Mouse (Mus musculus): ENCODE results near the gene Uso1.

Gene Uso1

DNA sequence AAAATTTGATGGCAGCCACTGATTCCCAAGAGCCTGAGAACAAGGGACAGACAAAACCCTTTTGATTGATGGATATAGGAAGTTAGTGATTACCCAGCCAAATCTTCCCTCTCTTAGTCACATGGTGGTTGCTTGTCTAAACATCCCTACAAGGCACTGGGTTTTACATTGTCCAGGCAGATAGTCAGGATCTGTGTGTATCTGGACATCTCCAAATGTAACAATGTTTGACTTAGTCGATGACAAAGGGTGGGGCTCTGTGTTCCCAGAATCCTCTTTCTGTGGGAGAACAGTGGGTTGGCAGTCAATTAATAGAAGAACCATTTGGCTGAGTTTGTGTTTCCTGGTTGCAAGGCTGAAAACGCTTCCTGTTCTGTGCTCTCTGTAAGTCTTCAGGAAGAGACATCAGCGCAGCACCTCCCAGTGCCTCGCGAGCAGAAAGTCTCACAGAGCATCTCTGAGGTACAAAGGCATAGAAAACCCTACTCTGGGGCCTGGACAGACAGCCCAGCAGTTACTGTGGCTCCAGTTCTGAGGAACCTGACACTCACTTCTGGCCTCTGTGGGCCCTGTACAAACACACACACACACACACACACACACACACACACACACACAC is 97.3 kb downstream of the Uso1 start:
- in situ Hi-C loops (cut with MboI, MseI), result no loop called here

DNA sequence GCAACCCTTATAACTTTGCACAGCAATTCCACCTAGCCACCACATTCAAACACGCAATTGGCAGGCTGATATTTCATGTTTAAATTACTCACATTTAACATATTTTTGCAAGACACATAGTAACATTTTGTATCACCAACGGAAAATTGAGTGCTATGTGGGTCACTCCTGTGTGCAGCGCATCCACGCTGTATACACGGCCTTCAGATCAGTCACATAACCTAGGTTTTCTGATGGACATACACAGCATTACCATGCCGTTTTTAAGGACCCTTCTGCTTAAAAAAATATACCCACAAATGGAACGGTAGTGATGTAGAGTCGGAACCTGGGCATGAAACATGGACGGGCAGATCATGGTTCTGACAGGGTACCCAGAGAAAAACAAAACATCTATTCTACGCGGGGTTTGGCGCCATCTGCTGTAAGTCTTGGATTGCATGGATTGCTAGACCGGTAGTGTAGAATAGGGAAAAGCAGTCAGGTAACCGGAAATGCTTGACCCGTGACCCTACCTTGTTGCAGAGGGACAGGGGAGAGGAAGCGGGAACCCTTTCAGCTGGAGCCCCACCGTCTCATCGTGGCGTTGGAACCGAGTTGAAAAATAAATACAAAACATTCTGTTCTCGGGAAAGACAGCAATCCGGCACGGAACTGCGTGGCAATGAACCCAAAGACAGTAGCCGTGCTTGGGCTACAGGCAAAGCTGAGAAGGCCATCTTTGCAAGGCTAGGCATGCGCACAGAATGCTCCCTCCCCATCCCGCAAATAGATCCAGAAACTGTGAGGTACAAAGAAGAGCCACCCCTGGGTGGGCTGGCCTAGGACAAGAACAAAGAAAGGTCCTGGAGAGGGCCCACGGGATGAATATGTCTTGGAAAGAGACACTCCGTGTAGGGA is 101.8 kb downstream of the Uso1 start:
- in situ Hi-C loops (cut with MboI, MseI), result loop anchor here (10.0 kb wide), 1 partner anchor 535 kb away; no protein-coding TSS in a partner anchor

DNA sequence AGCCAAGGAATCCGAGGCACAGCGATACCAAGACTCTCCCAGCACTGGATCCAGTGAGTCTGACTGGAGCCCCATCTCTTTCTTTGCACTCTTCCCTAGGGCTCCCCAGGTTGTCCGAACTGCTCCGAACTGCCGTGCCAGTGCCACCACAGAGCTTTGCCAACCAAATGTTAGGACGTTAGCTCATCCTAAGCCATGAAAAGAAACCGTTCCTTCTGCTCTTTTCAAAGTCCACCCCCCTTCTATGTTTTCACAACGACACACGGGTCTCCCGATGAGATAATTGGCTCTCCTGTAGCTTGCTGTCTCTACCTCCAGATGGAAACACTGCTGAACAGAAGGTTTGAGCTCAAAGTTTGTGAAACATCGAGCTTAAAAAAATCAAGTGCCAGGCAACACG is 103.0 kb downstream of the Uso1 start:
- in situ Hi-C loops (cut with MboI, MseI), result loop anchor here (10.0 kb wide), 1 partner anchor 536 kb away; no protein-coding TSS in a partner anchor

DNA sequence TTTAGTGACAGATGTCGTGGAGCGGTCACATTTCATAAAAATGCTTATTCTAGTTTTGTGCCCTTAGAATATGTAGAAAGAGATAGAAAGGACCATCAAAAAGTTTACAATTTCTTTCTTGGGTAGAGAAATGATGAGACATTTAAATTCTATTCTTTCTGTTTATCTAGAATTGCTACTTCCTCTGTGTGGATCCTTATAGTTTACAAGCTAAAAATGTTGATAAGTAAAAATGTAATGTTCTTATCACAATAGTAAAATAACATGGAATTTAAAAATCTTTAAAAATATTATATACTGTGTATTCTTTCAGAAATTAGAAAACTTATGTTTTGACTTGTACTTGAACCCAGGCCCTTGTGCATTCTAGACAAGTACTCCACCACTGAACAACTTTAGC is 107.2 kb downstream of the Uso1 start:
- in situ Hi-C loops (cut with MboI, MseI), result loop anchor here (10.0 kb wide), 1 partner anchor 540 kb away; no protein-coding TSS in a partner anchor

DNA sequence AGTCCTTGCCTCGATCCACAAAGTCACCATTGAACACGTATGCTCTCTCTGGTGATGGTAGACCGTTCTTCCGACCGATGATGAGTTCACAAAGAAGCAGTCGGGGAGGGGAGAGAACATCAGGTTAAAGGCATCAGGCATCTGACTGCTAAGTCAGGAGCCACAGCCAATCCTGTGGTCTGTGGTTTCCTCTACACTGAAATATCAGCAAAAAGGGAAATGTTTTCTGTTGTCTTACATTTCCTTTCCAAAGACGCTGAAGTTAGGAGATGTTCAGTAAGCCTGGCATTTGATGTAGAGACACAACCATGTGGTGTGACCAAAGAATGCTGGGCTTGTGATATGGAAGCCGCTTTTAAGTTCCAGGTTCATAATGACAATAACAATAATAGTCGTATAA is 107.7 kb downstream of the Uso1 start:
- in situ Hi-C loops (cut with MboI, MseI), result loop anchor here (10.0 kb wide), 1 partner anchor 541 kb away; no protein-coding TSS in a partner anchor

DNA sequence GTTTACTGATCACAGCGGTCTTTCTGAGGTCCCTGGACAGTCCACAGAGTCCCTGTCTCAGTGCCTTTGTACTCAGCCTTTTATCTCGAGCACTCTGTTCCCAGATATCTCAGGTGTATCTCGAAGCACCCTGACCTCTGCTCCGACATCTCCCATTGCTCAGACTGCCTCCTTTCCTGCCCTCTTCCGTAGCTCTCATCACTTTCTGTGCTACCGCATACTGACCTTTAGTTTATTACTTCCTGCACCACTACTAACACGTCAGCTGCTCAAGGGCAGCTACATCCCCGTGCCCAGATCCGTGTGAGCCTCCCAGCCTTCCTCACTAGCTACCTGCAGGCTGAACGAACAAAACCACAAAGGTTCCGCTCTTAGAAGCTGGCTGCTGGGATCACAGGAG is 110.9 kb downstream of the Uso1 start:
- in situ Hi-C loops (cut with MboI, MseI), result loop anchor here (10.0 kb wide), 1 partner anchor 544 kb away; no protein-coding TSS in a partner anchor

DNA sequence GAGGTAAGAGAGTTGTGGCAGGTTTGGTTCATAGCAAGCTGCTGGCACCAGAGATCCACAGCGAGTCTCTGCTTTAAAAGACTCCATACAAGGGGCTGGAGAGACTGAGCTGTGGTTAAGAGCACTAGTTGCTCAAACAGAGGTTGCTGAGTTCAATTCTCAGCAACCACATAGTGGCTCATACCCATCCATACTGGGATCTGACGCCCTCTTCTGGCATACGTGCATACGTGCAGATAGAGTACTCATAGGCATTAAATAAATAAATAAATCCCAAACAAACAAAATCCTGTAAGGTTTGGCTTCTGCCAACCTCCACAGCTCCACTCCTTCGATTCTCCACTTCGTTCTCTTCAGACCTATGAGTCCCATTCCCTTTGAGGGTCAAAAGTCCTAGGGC is 114.3 kb downstream of the Uso1 start:
- in situ Hi-C loops (cut with MboI, MseI), result no loop called here
